Mouse (Mus musculus) MN1 (cell line): Measurements from ENCODE around the gene Mtch1.
"Not testable (repeated sequence)": the region's sequence is repeated elsewhere in the genome, so short reads cannot be mapped to it uniquely, and the experiment has no call there.

Source experiments
- DNase-seq: peaks from one replicate; pipeline ENCODE4 v3.0.0-alpha.2; 2016; ENCODE audit warnings: low spot score

Mtch1 gene

GRCm38 (mm10) chr17:29347645-29348256, at the start of gene Mtch1:
Gene Mtch1, minus strand, starts transcription at chr17:29347934.
- peak; percentile 97 for DNase-seq

DNA sequence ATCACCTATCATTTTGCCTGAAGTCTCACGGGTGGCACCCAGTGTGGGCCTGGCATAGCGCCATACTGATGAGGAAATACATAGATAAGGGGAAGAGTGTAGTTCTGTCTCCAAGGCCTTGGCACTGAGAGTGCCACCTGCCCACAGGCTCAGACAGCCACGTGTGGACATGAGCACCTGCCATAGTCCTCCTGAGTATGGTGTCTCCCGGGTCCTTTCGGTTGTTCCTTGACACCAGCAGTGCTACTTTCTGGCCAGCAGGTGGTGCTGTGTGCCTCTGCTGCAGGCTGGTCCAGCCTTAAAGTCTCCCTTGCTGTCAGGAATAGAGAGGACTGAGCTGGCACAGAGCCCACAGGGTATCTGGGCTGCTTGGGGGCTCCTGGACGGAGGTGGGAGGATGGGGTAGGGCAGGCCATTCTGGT, 49.1 kb upstream of the Mtch1 start:
- peak; percentile 90 for DNase-seq

- no peak for DNase-seq
Measured at GRCm38 (mm10) chr17:29396056-29396799, 48.5 kb upstream of the Mtch1 start.

DNA sequence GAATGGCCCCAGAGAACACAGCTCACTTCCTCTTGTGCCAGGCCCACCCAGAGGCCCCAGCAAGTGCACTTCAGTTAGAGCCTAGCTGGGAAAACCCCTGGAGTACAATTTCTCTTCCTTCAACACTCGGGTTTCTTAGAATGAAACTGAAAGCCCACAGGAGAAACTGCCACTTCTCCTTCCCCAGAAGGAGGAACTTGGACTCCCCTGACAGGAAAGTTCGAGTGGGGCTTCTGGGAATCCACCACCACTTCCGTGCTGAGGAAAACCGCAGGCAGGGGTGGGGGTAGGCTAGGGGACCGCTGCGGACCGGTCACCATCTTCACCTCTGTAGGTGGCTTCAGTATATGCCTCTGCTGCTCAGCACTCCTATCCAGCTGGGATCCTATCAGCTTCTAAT, 47.6 kb upstream of the Mtch1 start:
- no peak for DNase-seq

DNA sequence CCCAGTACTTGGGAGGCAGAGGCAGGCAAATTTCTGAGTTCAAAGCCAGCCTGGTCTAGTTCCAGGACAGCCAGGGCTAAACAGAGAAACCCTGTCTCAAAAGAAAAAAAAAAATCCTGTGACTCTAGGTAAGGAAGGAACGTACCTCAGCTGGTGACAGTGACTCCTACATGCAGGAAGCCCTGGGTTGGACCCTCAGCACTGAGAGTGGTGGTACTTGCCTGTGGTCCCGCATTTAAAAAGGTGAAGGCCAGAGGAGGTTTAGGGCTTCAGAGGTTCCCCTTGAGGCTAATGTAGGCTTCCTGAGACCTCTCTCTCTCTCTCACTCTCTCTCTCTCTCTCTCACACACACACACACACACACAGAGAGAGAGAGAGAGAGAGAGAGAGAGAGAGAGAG, 47.0 kb upstream of the Mtch1 start:
- DNase-seq: not testable (repeated sequence)

DNA sequence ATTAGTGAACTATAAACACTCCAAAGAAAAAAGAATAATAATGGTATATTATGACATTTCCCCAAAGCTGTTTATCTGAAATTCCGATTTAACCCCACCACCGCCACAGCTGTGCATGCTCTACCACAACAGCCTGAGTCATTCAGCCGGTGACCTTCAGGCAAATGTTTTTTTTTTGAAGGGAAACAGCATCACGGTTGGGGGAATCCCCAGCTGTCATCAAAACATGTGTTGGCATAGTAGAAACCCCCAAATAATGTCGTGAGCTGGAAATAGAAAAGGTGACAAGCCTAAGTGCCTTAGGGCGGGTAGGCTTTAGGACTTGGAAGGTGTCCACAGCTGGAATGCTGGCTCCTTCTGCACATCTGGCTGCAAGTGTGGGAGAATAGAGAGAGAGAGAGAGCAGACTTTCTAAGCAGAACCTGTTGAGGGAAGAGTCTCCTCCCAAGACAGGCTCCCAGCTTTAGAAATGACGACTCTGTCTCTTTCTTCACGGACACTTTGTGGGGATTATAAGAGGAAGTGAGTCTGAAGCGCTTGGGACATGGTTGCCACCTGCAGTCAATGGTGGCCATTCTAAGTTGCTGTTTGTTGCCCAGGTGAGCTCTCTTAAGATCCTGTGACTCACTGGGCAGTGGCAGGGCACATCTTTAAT, 46.5 kb upstream of the Mtch1 start:
- no peak for DNase-seq

DNA sequence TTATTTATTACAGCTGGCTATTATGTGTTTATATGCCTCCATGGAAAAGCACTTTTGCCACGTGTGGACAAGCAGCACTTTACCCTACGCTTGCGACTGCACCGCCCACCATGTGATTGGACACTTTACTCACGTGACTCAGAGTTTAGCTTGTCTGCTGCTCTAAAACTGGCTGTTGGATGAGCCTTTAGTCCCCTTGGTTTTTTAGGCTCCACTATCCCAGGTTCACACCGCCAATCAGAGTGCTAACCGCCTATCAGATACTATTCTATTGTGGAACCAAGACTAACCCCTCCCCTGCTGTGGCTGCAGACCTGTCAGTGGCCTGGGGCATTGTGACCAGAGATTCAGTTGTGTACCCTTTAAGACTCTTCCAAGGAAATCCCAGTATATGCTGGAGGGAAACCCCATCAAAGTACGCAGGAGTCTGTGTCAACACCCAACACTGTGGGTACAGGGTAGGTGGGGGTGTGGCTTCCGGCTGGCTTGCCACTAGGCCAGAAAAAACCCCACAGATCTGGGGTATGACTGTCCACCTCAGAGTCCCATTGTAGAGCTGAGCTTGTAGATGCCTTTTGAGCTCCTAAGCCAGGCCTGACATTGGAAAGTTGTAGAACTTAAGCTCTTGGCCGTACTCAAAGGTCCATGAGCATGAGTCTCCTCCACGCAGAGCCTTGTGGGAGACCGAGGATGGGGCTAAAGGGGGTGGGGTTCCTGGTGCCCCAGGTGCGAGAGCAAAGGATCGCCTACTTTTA, 45.8 kb upstream of the Mtch1 start:
- no peak for DNase-seq

GRCm38 (mm10) chr17:29391280-29391679, 43.5 kb upstream of the Mtch1 start:
- no peak for DNase-seq

DNA sequence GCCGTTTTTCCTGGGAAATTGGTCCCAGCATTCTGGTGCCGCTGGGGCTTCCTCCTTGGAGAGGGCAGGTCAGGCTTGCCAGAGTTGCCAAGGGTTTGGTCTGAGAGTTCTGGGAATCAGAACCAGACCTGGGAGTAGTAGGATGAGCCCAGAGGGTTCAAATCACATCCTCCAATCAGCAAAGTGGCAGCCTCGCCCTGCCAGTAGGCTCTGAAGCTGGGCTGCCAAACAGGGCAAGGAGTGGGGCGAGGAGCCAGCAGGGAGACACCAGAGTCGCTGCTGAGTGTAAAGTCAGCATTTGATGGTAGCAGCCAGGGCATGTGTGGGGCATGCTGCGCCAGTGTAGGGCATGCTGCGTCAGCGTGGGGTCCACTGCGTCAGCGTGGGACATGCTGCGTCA, 41.2 kb upstream of the Mtch1 start:
- no peak for DNase-seq

DNA sequence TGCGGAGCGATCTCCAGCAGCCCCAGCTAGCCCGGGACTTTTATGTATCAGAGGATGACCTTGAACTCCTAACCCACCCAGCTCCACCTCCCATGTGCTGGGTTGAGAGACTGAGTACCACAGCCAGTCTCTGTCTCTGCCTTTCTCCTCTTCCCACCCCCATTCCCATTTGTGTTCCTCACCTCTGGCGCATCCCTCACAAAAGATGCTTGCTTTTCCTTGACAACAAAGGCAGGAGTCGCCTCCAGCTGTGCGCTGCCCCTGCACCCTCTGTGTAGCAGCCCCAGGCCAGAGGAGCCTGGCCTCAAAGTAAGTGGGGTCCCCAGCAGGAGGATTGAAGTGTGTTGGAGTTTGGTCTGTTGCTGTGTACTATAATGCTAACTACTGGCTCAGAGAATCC, 38.0 kb upstream of the Mtch1 start:
- no peak for DNase-seq

DNA sequence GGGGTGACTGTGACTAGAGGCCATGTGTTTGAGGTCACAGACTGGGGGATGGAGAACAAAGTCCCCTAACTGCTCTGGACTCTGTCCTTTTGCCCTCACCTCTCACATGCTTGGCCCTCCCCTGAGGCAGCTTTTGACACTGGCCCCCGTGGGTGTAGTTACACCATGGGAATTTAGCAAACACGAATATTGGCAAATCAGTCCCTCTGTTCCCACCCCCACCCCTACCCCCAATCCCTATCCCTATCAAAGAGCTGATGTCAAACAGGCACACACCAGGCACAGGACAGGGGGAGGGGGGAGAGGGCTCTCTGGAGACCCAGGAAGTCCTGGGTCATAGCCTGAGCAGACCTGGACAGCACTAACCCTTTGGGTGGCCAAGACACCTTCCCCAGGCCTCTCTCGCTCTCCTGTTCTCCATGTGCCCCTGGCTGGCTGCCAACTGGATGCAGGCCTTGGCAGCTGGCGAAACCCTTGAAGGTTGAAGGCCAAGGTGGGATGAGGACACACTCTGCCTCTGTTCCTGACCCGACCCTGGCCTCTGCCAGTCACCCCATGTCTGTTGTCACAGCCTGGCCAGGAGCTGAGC, 37.2 kb upstream of the Mtch1 start:
- DNase-seq: peak; percentile 69

- no peak for DNase-seq
Measured at GRCm38 (mm10) chr17:29383923-29384322, 36.2 kb upstream of the Mtch1 start.

DNA sequence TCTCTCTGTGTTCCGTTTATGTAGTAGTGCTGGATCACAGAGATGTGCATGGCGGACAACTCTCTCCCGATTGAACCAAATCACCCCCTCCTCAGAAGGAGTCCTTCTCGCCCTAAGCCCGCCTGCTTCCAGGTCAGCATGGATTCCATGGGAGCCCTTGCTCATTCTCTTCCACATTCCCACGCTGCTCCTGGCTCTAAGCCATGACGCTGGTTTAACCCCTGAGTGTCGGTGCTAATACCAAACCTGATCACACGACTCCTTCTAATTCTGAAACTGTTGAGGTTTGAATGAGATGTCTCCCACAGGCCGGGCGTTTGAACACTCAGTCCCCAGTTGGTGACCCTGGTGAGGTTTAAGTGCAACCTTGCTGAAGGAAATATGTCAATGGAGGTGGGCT, 34.7 kb upstream of the Mtch1 start:
- no peak for DNase-seq

DNA sequence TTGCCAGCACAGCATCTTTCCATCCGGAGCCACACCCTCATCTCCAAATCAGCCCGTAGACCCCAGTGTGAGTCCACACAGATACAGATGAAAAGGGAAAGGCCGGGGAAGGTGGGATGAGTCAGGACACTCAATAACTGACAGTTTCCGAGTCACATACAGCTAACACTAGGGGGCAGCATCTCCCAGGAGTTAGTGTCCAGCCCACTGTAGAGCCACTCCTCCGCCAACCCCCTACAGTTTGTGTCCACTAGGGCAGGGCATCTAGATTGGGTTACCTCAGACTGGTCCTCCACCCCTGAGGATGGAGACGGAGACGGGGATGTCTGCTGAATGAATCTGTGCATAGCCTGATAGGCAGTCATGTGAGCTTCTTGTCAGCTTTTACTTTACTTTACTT, 33.7 kb upstream of the Mtch1 start:
- DNase-seq: peak; percentile 87

DNA sequence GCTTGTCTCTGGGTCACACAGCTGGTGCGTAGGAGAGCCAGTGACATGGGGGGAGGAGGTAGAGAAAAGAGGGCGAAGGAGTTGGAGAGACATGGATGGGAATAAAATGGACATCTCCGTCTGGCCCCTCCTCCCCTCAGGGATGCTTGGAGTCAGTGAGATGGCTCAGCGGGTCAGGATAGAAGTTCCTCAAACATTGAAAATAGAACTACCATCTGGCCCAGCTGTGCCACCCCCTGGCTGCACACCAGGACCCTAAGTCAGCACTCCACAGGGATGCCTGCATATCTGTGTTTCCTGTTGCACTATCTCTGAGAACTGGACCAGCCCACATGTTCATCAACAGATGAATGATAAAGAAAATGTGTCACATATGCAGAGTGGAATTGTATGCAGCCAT, 32.5 kb upstream of the Mtch1 start:
- no peak for DNase-seq

- no peak for DNase-seq
Measured at GRCm38 (mm10) chr17:29378056-29378455, 30.3 kb upstream of the Mtch1 start.

- DNase-seq: no peak
Measured at GRCm38 (mm10) chr17:29375871-29376270, 28.1 kb upstream of the Mtch1 start.

DNA sequence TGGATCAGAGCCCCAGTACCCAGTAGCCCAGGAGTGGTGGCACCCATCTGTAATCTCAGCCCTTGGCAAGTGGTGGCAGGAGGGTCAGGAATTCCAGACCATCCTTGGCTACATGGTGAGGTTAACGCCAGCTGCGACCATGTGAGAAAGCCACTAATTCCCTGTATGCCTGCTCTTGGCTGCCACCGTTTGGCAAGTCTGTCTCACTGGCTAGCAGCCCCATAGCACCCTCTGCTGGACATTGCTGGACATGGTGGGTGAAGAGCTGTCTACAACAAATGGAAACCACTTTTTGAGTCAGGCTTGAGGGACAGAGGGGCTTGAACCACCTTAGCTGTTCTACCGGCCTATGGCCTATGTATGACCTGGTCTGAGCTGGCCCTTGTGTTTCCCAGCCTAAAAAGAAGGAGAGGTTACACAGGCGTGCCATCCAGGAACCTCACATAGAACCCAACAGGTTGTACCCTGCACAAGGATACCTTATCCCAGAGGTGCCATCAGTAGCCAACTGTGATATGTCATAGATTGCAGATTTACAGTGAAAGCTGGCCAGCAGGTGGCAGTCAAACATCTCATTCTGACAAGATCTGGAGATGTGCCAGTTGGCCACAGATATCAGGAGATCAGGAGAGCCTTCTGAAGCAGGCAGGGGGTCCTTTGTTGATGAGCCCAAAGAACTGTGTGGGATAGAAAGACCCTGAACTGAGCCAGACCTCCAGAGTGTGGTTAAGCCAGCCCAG, 23.4 kb upstream of the Mtch1 start:
- peak; percentile 96 for DNase-seq

DNA sequence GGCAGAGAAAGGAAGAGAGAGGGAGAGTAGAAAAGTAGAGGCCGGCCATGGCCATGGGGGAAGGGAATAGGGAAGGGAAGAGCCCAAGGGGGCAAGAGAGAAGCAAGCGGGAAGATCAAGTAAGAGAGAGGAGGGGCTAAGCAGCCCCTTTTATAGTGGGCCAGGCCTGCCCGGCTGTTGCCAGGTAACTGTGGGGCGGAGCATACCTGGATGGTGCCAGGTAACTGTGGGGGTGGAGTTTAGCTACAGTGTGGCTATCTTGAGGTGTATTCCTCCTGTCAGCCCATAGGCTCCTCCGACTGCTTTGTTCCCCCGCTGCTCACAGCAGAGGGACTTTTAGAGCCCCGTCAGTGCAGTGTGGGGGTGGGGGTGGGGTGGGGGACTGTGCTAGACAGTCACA, 21.0 kb upstream of the Mtch1 start:
- DNase-seq: no peak

GRCm38 (mm10) chr17:29365105-29365621, 17.4 kb upstream of the Mtch1 start:
- DNase-seq: no peak

- DNase-seq: no peak
Measured at GRCm38 (mm10) chr17:29363109-29363508, 15.4 kb upstream of the Mtch1 start.
